Mouse (Mus musculus) thymus, adult 2 months (tissue): Measurements from ENCODE around the gene Mylk4. TPM values are rescaled to one million over a fixed set of nuclear protein-coding genes. Genes with fewer than 3 reads are reported as not detected.

Experiments used
- DNase-seq: peaks from one replicate; pipeline ENCODE4 v3.0.0; 2021
- H3K27ac ChIP-seq: fragments of 200-500 bp; 2 replicates; pipeline ENCODE4 v1.5.1; 2012; ENCODE audit warnings: low read length, control low read depth; ENCODE audit not compliant: control insufficient read depth, insufficient read depth
- H3K27me3 ChIP-seq: fragments of 200-500 bp; 2 replicates; pipeline ENCODE4 v1.6.1; 2012; ENCODE audit warnings: mild to moderate bottlenecking, low read length, moderate library complexity, mixed read lengths; ENCODE audit not compliant: control insufficient read depth, insufficient read depth
- H3K36me3 ChIP-seq: fragments of 200-500 bp; 2 replicates; pipeline ENCODE4 v1.6.1; 2012; ENCODE audit warnings: mild to moderate bottlenecking, low read length, moderate library complexity; ENCODE audit not compliant: control insufficient read depth, insufficient read depth
- H3K4me1 ChIP-seq: fragments of 200-500 bp; replicated peaks from 2 replicates; pipeline ENCODE4 v1.6.1; 2012; ENCODE audit warnings: low read length; ENCODE audit not compliant: control insufficient read depth, insufficient read depth
- H3K4me3 ChIP-seq: fragments of 200-500 bp; 2 replicates; pipeline ENCODE4 v1.5.1; 2012; ENCODE audit warnings: mild to moderate bottlenecking, low read length, control low read depth, moderate library complexity; ENCODE audit not compliant: control insufficient read depth, insufficient read depth
- CTCF ChIP-seq: fragments of 200-500 bp; IDR thresholded peaks from 2 replicates; pipeline ENCODE4 v1.5.1; 2012; ENCODE audit warnings: mild to moderate bottlenecking, control low read depth, low read length, moderate library complexity, borderline replicate concordance; ENCODE audit not compliant: control insufficient read depth, poor library complexity, insufficient read depth; ENCODE audit errors: extremely low read depth
- POLR2A ChIP-seq: fragments of 200-500 bp; IDR thresholded peaks from 2 replicates; pipeline ENCODE4 v1.6.1; 2012; ENCODE audit warnings: mild to moderate bottlenecking, low read length, control low read depth, moderate library complexity; ENCODE audit not compliant: control insufficient read depth, poor library complexity, insufficient read depth; ENCODE audit errors: extremely low read depth
- WGBS: fragments of 180-500 bp; shearing (Covaris S2); methylation state at CpG from one replicate; pipeline ENCODE4 v1.1.7; 2018; 5-methylcytosine and 5-hydroxymethylcytosine counted together
- polyA plus RNA-seq: library from polyadenylated mRNA; depleted of rRNA; stranded (reverse); fragments of >200 nt; gene quantifications from 2 replicates; pipeline ENCODE4 v1.2.3, GENCODE M21; 2012

The Mylk4 gene
- polyA plus RNA-seq, 1 experiment = 2.2 TPM

GRCm38 (mm10) chr13:32752066-32752657 is 31.6 kb downstream of the Mylk4 start:
- Histone ChIP-seq H3K4me3 (no peak overlapping the region), H3K36me3 (no peaks in the 10 kb centered on the region), H3K4me1 (no peaks in the 10 kb centered on the region), H3K27me3 (no peaks in the 10 kb centered on the region), H3K27ac (no peak overlapping the region)
- 83% methylated on average over 4 of the region's 4 CpGs for WGBS
- TF ChIP-seq POLR2A (no peak), CTCF (no peak)
- DNase-seq = no peak

GRCm38 (mm10) chr13:32750507-32750906 is 33.2 kb downstream of the Mylk4 start:
- no peak overlapping the region for H3K27ac ChIP-seq
- no peaks in the 10 kb centered on the region for H3K27me3 ChIP-seq
- no peak overlapping the region for H3K4me3 ChIP-seq
- 98% methylated on average over 1 of the region's 1 CpGs for WGBS
- no peaks in the 10 kb centered on the region for H3K4me1 ChIP-seq
- H3K36me3 ChIP-seq = no peaks in the 10 kb centered on the region
- DNase-seq = no peak
- TF ChIP-seq POLR2A (no peak), CTCF (no peak)

GRCm38 (mm10) chr13:32748421-32748820 is 35.3 kb downstream of the Mylk4 start:
- WGBS = 60% methylated on average over 2 of the region's 2 CpGs

GRCm38 (mm10) chr13:32741161-32741560 is 42.6 kb downstream of the Mylk4 start:
- DNase-seq = no peak
- no peaks in the 10 kb centered on the region for H3K27me3 ChIP-seq
- TF ChIP-seq POLR2A (no peak), CTCF (no peak)
- no peak overlapping the region for H3K4me3 ChIP-seq
- 0 out of 2 replicates have a peak, but pooled peaks cover 2% of the 10 kb centered on the region for H3K4me1 ChIP-seq
- no peaks in the 10 kb centered on the region for H3K36me3 ChIP-seq
- 70% methylated on average over 7 of the region's 7 CpGs for WGBS
- no peak overlapping the region for H3K27ac ChIP-seq

More at GRCm38 (mm10) chr13:32748421-32748820, 35.3 kb downstream of the Mylk4 start:
- no peaks in the 10 kb centered on the region for H3K36me3 ChIP-seq
- no peak for TF ChIP-seq CTCF
- H3K27ac ChIP-seq = no peak overlapping the region
- no peak overlapping the region for H3K4me3 ChIP-seq
- DNase-seq = no peak
- no peaks in the 10 kb centered on the region for H3K27me3 ChIP-seq
- no peaks in the 10 kb centered on the region for H3K4me1 ChIP-seq

- TF ChIP-seq CTCF (no peak), POLR2A (no peak)
These were observed 52.5 kb downstream of the Mylk4 start for GRCm38 (mm10) chr13:32731283-32731682.

GRCm38 (mm10) chr13:32724606-32725005 is 59.1 kb downstream of the Mylk4 start:
- Histone ChIP-seq H3K27ac (no peak overlapping the region), H3K36me3 (no peaks in the 10 kb centered on the region), H3K4me3 (no peak overlapping the region), H3K27me3 (no peaks in the 10 kb centered on the region), H3K4me1 (no peaks in the 10 kb centered on the region)
- WGBS = 97% methylated on average over 5 of the region's 5 CpGs
- TF ChIP-seq POLR2A (no peak), CTCF (no peak)
- DNase-seq = no peak

More at GRCm38 (mm10) chr13:32731283-32731682, 52.5 kb downstream of the Mylk4 start:
- no peak for DNase-seq
- Histone ChIP-seq H3K4me1 (no peaks in the 10 kb centered on the region), H3K27ac (no peak overlapping the region), H3K4me3 (no peak overlapping the region), H3K36me3 (no peaks in the 10 kb centered on the region), H3K27me3 (no peaks in the 10 kb centered on the region)

GRCm38 (mm10) chr13:32721717-32722116 is 62.0 kb downstream of the Mylk4 start:
- Histone ChIP-seq H3K27me3 (no peaks in the 10 kb centered on the region), H3K4me3 (no peak overlapping the region), H3K36me3 (no peaks in the 10 kb centered on the region), H3K27ac (no peak overlapping the region), H3K4me1 (no peaks in the 10 kb centered on the region)
- TF ChIP-seq CTCF (no peak), POLR2A (no peak)
- no peak for DNase-seq
- 92% methylated on average over 4 of the region's 4 CpGs for WGBS
